Mouse (Mus musculus) heart, postnatal 0 days (tissue): ENCODE results near the gene Slc38a11. TPM values are rescaled to one million over a fixed set of nuclear protein-coding genes. Genes with fewer than 3 reads are reported as not detected.

ENCODE experiments used
- ATAC-seq: fragments of 200-750 bp; cut with Nextera tagmentation; 2 replicates; pipeline ENCODE4 v1.8.0; 2017; ENCODE audit warnings: low read depth, moderate number of reproducible peaks, moderate library complexity; ENCODE audit not compliant: insufficient read depth
- DNase-seq: peaks from one replicate; pipeline ENCODE4 v3.0.0-alpha.2; 2016; ENCODE audit warnings: low spot score
- H3K27ac ChIP-seq: fragments of 300-500 bp; sonication (generic); 2 replicates; pipeline ENCODE4 v1.5.1; 2014; ENCODE audit warnings: low read depth, mild to moderate bottlenecking
- H3K27me3 ChIP-seq: fragments of 300-500 bp; sonication (generic); 2 replicates; pipeline ENCODE4 v1.6.1; 2014; ENCODE audit warnings: low read length, mixed read lengths; ENCODE audit not compliant: control insufficient read depth, insufficient read depth
- H3K36me3 ChIP-seq: fragments of 300-500 bp; sonication (generic); replicated peaks from 2 replicates; pipeline ENCODE4 v1.6.1; 2014; ENCODE audit warnings: low read length, mixed read lengths; ENCODE audit not compliant: control insufficient read depth, insufficient read depth
- H3K4me1 ChIP-seq: fragments of 300-500 bp; sonication (generic); 2 replicates; pipeline ENCODE4 v1.6.1; 2014; ENCODE audit warnings: antibody characterized with exemption; ENCODE audit not compliant: control insufficient read depth, insufficient read depth
- H3K4me2 ChIP-seq: fragments of 300-500 bp; sonication (generic); 2 replicates; pipeline ENCODE4 v1.6.1; 2014; ENCODE audit warnings: low read depth, mild to moderate bottlenecking, low read length, moderate library complexity
- H3K4me3 ChIP-seq: fragments of 300-500 bp; sonication (generic); 2 replicates; pipeline ENCODE4 v1.5.1; 2014; ENCODE audit warnings: low read depth, low read length
- H3K9ac ChIP-seq: fragments of 300-500 bp; sonication (generic); replicated peaks from 2 replicates; pipeline ENCODE4 v1.6.1; 2014; ENCODE audit warnings: low read depth, low read length, mixed read lengths
- H3K9me3 ChIP-seq: fragments of 300-500 bp; sonication (generic); replicated peaks from 2 replicates; pipeline ENCODE4 v1.6.1; 2016; ENCODE audit warnings: low read length; ENCODE audit not compliant: control insufficient read depth
- CTCF ChIP-seq: IDR thresholded peaks from 2 replicates; pipeline ENCODE4 v1.5.1; 2016; ENCODE audit warnings: antibody characterized with exemption, control low read depth, low read depth
- EP300 ChIP-seq: IDR thresholded peaks from 2 replicates; pipeline ENCODE4 v1.6.1; 2016; ENCODE audit warnings: antibody characterized with exemption, low read depth
- WGBS: fragments of 180-500 bp; shearing (Covaris S2); extraction: QIAGEN DNeasy Blood & Tissue Kit; methylation state at CpG from one replicate; pipeline ENCODE4 v1.1.7; 2014; 5-methylcytosine and 5-hydroxymethylcytosine counted together
- polyA plus RNA-seq: library from polyadenylated mRNA; unstranded; fragments of >200 nt; fragmentation: Nextera tagmentation; extraction: Ambion mirVana; gene quantifications from 2 replicates; pipeline ENCODE4 v1.2.1, GENCODE M21; 2015
- total RNA-seq: library from RNA; depleted of rRNA; stranded (reverse); fragments of >200 nt; gene quantifications from 2 replicates; pipeline ENCODE4 v1.2.3, GENCODE M21; 2014; ENCODE audit warnings: low replicate concordance

Slc38a11 gene
- total and polyA plus RNA-seq, 2 experiments from 2014 or later: 0.44 TPM; not detected in 1

DNA sequence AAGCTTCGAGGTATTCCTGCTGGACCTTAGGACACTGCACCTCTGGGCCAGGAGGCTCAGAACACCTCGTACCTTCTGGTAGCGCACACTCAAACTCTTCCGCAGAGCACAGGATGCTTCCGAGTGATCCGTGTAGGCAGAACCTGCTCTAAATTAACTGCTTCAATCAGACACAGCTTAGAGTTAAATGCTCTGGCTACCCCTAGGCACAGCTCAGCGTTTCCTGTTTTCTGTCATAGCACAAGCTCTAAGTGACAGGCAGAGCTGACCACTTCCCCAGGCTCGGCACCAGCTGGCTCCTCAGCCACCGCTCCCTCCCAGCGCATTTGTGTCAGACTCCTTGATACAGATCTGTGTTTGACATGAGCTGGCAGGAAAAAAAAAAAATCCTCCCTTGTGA, 21.8 kb downstream of the Slc38a11 start:
- 42% methylated on average over 10 of the region's 10 CpGs for WGBS
- H3K36me3 ChIP-seq: no peaks in the 10 kb centered on the region
- H3K9ac ChIP-seq: no peak overlapping the region
- 0 out of 2 replicates have a peak, but pooled peaks cover 4% of the 10 kb centered on the region for H3K4me1 ChIP-seq
- TF ChIP-seq EP300 (no peak), CTCF (no peak)
- no peak overlapping the region for H3K27ac ChIP-seq
- H3K4me2 ChIP-seq: no peak overlapping the region
- ATAC-seq (no peak), DNase-seq (no peak)
- H3K9me3 ChIP-seq: no peaks in the 10 kb centered on the region
- no peak overlapping the region for H3K4me3 ChIP-seq
- no peaks in the 10 kb centered on the region for H3K27me3 ChIP-seq

DNA sequence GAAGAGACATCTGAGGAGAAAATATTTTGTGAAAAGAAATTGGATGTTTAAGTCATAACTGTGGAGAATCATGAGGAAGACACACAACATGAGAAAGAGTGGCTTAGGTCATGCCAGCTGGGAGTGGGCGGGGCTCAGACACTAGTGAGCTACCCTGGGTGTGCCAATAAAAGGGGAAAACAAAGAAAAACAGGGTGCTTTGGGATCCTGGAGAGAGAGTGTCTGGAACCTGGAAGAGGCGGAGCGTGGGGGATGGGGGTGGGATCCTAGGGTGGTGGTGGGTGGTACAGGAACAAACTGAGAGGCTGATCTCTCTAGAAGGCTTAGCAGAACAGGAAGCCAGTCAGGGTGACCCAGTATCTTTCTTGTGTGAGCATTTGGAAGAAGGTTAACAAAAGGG, 23.0 kb downstream of the Slc38a11 start:
- H3K27ac ChIP-seq: no peak overlapping the region
- no peaks in the 10 kb centered on the region for H3K9me3 ChIP-seq
- 96% methylated on average over 3 of the region's 3 CpGs for WGBS
- TF ChIP-seq CTCF: no peak
- TF ChIP-seq EP300: no peak
- no peak for DNase-seq
- ATAC-seq: no peak
- 0 out of 2 replicates have a peak, but pooled peaks cover 4% of the 10 kb centered on the region for H3K4me1 ChIP-seq
- H3K27me3 ChIP-seq: no peaks in the 10 kb centered on the region
- no peak overlapping the region for H3K4me3 ChIP-seq
- H3K4me2 ChIP-seq: no peak overlapping the region
- H3K9ac ChIP-seq: no peak overlapping the region
- H3K36me3 ChIP-seq: no peaks in the 10 kb centered on the region

- no peaks in the 10 kb centered on the region for H3K36me3 ChIP-seq
- 17% methylated on average over 14 of the region's 14 CpGs for WGBS
- no peaks in the 10 kb centered on the region for H3K27me3 ChIP-seq
- DNase-seq: peak; percentile 83
- H3K9me3 ChIP-seq: no peaks in the 10 kb centered on the region
- H3K4me1 ChIP-seq: 0 out of 2 replicates have a peak, but pooled peaks cover 12% of the 10 kb centered on the region
- H3K27ac ChIP-seq: peak overlapping the region; percentile 46; the same call in 1 of the 2 replicates
- peak; percentile 82 for ATAC-seq
- H3K4me2 ChIP-seq: peak overlapping the region; percentile 38
- peak; percentile 81 for TF ChIP-seq CTCF
- no peak for TF ChIP-seq EP300
- no peak overlapping the region for H3K4me3 ChIP-seq
- H3K9ac ChIP-seq: no peak overlapping the region
Observed at GRCm38 (mm10) chr2:65337378-65338140, 26.3 kb downstream of the Slc38a11 start.

DNA sequence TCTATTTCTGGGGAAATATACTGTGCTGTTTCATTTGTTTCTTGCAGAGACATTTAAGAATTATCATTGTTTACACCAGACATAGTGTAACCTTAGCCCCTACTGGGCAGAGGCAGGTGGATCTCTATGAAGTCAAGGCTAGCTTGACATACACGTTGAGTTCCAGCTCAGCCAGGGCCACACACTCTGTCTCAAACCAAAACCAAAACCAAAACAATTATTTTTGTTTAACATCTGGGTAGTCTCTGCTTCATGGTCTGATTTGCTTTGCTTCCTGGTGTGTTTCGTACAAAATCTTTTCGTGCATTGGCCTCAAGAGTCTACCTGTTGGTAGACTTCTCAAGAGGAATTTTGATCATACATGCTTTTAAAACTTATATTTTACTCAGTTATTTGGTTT, 27.2 kb downstream of the Slc38a11 start:
- Histone ChIP-seq H3K27ac (no peak overlapping the region), H3K4me2 (no peak overlapping the region), H3K4me3 (no peak overlapping the region), H3K4me1 (0 out of 2 replicates have a peak, but pooled peaks cover 12% of the 10 kb centered on the region), H3K36me3 (no peaks in the 10 kb centered on the region), H3K27me3 (no peaks in the 10 kb centered on the region), H3K9ac (no peak overlapping the region), H3K9me3 (no peaks in the 10 kb centered on the region)
- ATAC-seq: no peak
- TF ChIP-seq EP300 (no peak), CTCF (no peak)
- WGBS: 86% methylated on average over 3 of the region's 3 CpGs
- no peak for DNase-seq

DNA sequence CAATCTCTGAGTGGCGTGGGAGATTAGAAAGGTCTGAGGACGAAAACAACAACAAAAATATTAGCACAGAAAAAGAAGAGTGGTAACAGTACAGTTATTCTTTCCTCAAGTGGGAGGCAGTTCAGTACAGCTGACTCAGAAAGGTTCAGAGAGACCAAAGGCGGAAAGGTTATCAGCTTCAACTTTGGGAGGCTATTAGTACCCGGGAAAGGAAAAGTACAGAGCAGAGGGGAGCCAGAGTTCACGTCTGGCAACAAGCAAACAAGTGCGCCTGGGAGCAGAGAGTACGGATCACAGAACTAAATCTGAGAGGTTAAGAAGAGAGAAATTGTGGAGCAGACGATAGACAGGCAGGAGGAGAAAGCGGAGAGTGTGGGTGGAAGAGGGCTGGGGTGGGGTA, 29.7 kb downstream of the Slc38a11 start:
- no peak for TF ChIP-seq CTCF
- no peak for TF ChIP-seq EP300
- no peak overlapping the region for H3K27ac ChIP-seq
- no peak for ATAC-seq

More for the DNA sequence above, 29.7 kb downstream of the Slc38a11 start:
- Histone ChIP-seq H3K9me3 (no peaks in the 10 kb centered on the region), H3K4me1 (0 out of 2 replicates have a peak, but pooled peaks cover 12% of the 10 kb centered on the region), H3K9ac (no peak overlapping the region), H3K4me3 (no peak overlapping the region), H3K27me3 (no peaks in the 10 kb centered on the region), H3K4me2 (no peak overlapping the region), H3K36me3 (no peaks in the 10 kb centered on the region)
- DNase-seq: no peak
- WGBS: 40% methylated on average over 9 of the region's 9 CpGs
